Mouse (Mus musculus) hindbrain, embryonic 12.5 days (tissue): ENCODE data around the gene Cdk20. TPM values are rescaled to one million over a fixed set of nuclear protein-coding genes. Genes with fewer than 3 reads are reported as not detected.

Experiments
- ATAC-seq: fragments of 200-750 bp; cut with Nextera tagmentation; 2 replicates; pipeline ENCODE4 v1.8.0; 2017; ENCODE audit warnings: moderate TSS enrichment; ENCODE audit not compliant: low FRiP score
- H3K27ac ChIP-seq: fragments of 300-500 bp; sonication (generic); 2 replicates; pipeline ENCODE4 v1.5.1; 2016; ENCODE audit warnings: mild to moderate bottlenecking
- H3K27me3 ChIP-seq: fragments of 300-500 bp; sonication (generic); 2 replicates; pipeline ENCODE4 v1.6.1; 2016; ENCODE audit warnings: mild to moderate bottlenecking
- H3K36me3 ChIP-seq: fragments of 300-500 bp; sonication (generic); 2 replicates; pipeline ENCODE4 v1.6.1; 2016; ENCODE audit warnings: mild to moderate bottlenecking
- H3K4me1 ChIP-seq: fragments of 300-500 bp; sonication (generic); 2 replicates; pipeline ENCODE4 v1.6.1; 2016
- H3K4me2 ChIP-seq: fragments of 300-500 bp; sonication (generic); replicated peaks from 2 replicates; pipeline ENCODE4 v1.6.1; 2016; ENCODE audit warnings: mild to moderate bottlenecking
- H3K4me3 ChIP-seq: fragments of 300-500 bp; sonication (generic); 2 replicates; pipeline ENCODE4 v1.5.1; 2016; ENCODE audit warnings: mild to moderate bottlenecking
- H3K9ac ChIP-seq: fragments of 300-500 bp; sonication (generic); 2 replicates; pipeline ENCODE4 v1.6.1; 2016; ENCODE audit warnings: mild to moderate bottlenecking, moderate library complexity
- H3K9me3 ChIP-seq: fragments of 300-500 bp; sonication (generic); replicated peaks from 2 replicates; pipeline ENCODE4 v1.6.1; 2016; ENCODE audit warnings: mild to moderate bottlenecking
- WGBS: fragments of 180-500 bp; shearing (Covaris S2); methylation state at CpG from one replicate; pipeline ENCODE4 v1.1.7; 2016; 5-methylcytosine and 5-hydroxymethylcytosine counted together
- polyA plus RNA-seq: library from polyadenylated mRNA; unstranded; fragments of >200 nt; fragmentation: Nextera tagmentation; extraction: Ambion mirVana; gene quantifications from 2 replicates; pipeline ENCODE4 v1.2.1, GENCODE M21; 2016

Cdk20 gene
- polyA plus RNA-seq, 1 experiment from 2014 or later, result 12.7 TPM

GRCm38 (mm10) chr13:64405550-64405949, 26.6 kb upstream of the Cdk20 start:
- Histone ChIP-seq H3K27ac (no peak overlapping the region), H3K36me3 (no peaks in the 10 kb centered on the region)
- 87% methylated on average over 6 of the region's 6 CpGs for WGBS

GRCm38 (mm10) chr13:64407992-64408391, 24.1 kb upstream of the Cdk20 start:
- H3K27ac ChIP-seq, result no peak overlapping the region
- H3K4me2 ChIP-seq, result no peak overlapping the region
- no peaks in the 10 kb centered on the region for H3K36me3 ChIP-seq
- H3K4me3 ChIP-seq, result no peak overlapping the region
- H3K9me3 ChIP-seq, result no peaks in the 10 kb centered on the region
- no peaks in the 10 kb centered on the region for H3K27me3 ChIP-seq
- no peak overlapping the region for H3K9ac ChIP-seq
- 89% methylated on average over 5 of the region's 5 CpGs for WGBS
- no peaks in the 10 kb centered on the region for H3K4me1 ChIP-seq
- no peak for ATAC-seq

More at GRCm38 (mm10) chr13:64405550-64405949, 26.6 kb upstream of the Cdk20 start:
- Histone ChIP-seq H3K9me3 (no peaks in the 10 kb centered on the region), H3K4me1 (no peaks in the 10 kb centered on the region), H3K27me3 (no peaks in the 10 kb centered on the region), H3K4me3 (no peak overlapping the region), H3K9ac (no peak overlapping the region), H3K4me2 (no peak overlapping the region)
- no peak for ATAC-seq

GRCm38 (mm10) chr13:64410604-64411003, 21.5 kb upstream of the Cdk20 start:
- H3K4me1 ChIP-seq, result no peaks in the 10 kb centered on the region
- 0 out of 2 replicates have a peak, but pooled peaks cover 3% of the 10 kb centered on the region for H3K9me3 ChIP-seq
- no peak overlapping the region for H3K4me3 ChIP-seq
- H3K27me3 ChIP-seq, result no peaks in the 10 kb centered on the region
- ATAC-seq, result no peak
- no peak overlapping the region for H3K4me2 ChIP-seq
- H3K27ac ChIP-seq, result no peak overlapping the region
- no peaks in the 10 kb centered on the region for H3K36me3 ChIP-seq
- 83% methylated on average over 5 of the region's 5 CpGs for WGBS
- H3K9ac ChIP-seq, result no peak overlapping the region

DNA sequence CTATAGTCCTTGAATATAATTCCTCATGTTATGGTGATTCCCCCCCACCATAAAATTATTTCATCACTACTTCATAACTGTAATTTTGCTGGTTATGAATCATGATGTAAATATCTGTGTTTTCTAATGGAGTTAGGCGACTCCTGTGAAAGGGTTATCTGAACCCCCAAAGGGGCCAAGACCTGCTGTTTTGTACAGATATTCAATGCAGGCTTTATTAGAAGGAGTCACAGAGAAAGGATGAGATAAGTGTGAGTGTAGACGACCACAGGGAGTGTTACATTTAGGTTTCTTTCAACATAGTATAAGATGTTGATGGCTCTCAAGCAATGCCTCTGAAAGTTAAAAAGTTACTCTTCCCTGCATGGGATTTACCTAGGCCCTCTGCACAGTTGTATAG, 20.8 kb upstream of the Cdk20 start:
- H3K27me3 ChIP-seq, result no peaks in the 10 kb centered on the region
- H3K27ac ChIP-seq, result no peak overlapping the region
- H3K36me3 ChIP-seq, result no peaks in the 10 kb centered on the region
- WGBS, result 85% methylated on average over 2 of the region's 2 CpGs
- no peak overlapping the region for H3K4me2 ChIP-seq
- H3K4me3 ChIP-seq, result no peak overlapping the region
- 0 out of 2 replicates have a peak, but pooled peaks cover 3% of the 10 kb centered on the region for H3K9me3 ChIP-seq
- H3K9ac ChIP-seq, result no peak overlapping the region
- H3K4me1 ChIP-seq, result no peaks in the 10 kb centered on the region
- no peak for ATAC-seq

DNA sequence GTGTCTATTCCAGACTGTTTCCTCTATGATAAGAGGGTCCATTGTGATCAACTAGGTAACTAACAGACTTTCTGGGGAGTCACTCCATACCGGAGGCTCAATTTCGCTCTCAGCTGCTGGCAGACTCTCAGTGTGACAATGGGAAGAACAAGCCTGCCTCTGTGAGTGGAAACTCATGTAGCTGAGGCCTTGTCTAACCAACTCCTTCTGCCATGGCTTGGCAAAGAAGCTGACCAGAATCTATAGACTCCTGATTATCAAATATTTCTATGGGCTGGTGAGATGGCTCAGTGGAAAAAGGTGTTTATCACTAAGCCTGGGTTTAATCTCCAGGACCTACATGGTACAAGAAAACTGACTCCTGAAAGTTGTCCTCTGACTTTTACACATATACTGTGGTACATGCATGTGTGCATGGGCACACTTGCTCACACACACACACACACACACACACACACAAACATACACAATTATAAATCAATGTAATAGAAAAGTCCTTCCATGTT, 19.3 kb upstream of the Cdk20 start:
- Histone ChIP-seq H3K27me3 (no peaks in the 10 kb centered on the region), H3K36me3 (no peaks in the 10 kb centered on the region), H3K9me3 (0 out of 2 replicates have a peak, but pooled peaks cover 3% of the 10 kb centered on the region), H3K4me3 (no peak overlapping the region), H3K4me2 (no peak overlapping the region), H3K4me1 (no peaks in the 10 kb centered on the region), H3K27ac (no peak overlapping the region), H3K9ac (no peak overlapping the region)
- no peak for ATAC-seq
- WGBS, result 91% methylated on average over 2 of the region's 2 CpGs

- Histone ChIP-seq H3K27me3 (no peaks in the 10 kb centered on the region), H3K4me3 (no peak overlapping the region), H3K4me2 (no peak overlapping the region), H3K4me1 (no peaks in the 10 kb centered on the region), H3K9ac (no peak overlapping the region), H3K27ac (no peak overlapping the region), H3K36me3 (no peaks in the 10 kb centered on the region), H3K9me3 (0 out of 2 replicates have a peak, but pooled peaks cover 3% of the 10 kb centered on the region)
- 85% methylated on average over 2 of the region's 2 CpGs for WGBS
- ATAC-seq, result no peak
These were observed 16.5 kb upstream of the Cdk20 start for GRCm38 (mm10) chr13:64415659-64416058.

DNA sequence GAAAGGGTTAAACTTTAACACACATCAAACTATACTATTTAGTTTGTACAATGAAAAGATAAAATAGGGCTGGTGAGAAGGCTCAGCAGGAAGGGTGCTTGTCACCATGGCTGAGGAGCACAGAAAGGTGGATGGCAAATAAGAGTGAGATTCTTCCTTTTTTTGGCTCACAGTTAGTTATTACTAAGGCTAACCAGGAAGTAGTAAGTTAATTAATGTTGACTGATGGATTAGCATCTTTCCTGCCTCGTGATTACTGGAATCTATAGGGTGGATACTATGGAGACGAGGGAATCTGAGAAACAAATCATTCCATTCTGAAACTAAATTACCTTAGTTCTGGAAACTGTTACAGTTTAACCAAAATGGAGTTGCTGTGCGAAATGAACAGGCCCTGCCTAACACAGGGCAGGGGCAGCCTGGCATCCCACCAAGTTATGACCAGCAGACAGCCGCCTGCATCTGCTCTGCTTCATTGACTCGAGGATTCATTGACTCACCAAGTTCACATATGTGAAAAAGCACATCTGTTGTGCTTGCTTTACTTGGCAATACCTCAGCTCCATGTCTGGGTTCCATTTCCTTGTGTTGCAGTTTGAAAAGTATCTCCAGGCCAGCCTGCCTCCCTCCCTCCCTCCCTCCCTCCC, 15.0 kb upstream of the Cdk20 start:
- no peak overlapping the region for H3K9ac ChIP-seq
- no peaks in the 10 kb centered on the region for H3K27me3 ChIP-seq
- ATAC-seq, result no peak
- no peaks in the 10 kb centered on the region for H3K36me3 ChIP-seq
- no peaks in the 10 kb centered on the region for H3K4me1 ChIP-seq
- H3K9me3 ChIP-seq, result 0 out of 2 replicates have a peak, but pooled peaks cover 3% of the 10 kb centered on the region
- H3K27ac ChIP-seq, result no peak overlapping the region
- WGBS, result 60% methylated on average over 5 of the region's 5 CpGs
- no peak overlapping the region for H3K4me3 ChIP-seq
- H3K4me2 ChIP-seq, result no peak overlapping the region

GRCm38 (mm10) chr13:64420847-64421246, 11.3 kb upstream of the Cdk20 start:
- H3K4me3 ChIP-seq, result no peak overlapping the region
- no peaks in the 10 kb centered on the region for H3K9me3 ChIP-seq
- no peaks in the 10 kb centered on the region for H3K27me3 ChIP-seq
- H3K4me1 ChIP-seq, result no peaks in the 10 kb centered on the region
- H3K27ac ChIP-seq, result no peak overlapping the region
- H3K4me2 ChIP-seq, result no peak overlapping the region
- WGBS, result 92% methylated on average over 1 of the region's 1 CpGs
- ATAC-seq, result no peak
- no peak overlapping the region for H3K9ac ChIP-seq
- H3K36me3 ChIP-seq, result no peaks in the 10 kb centered on the region

- no peaks in the 10 kb centered on the region for H3K27me3 ChIP-seq
- no peak overlapping the region for H3K4me3 ChIP-seq
- H3K27ac ChIP-seq, result no peak overlapping the region
- H3K9ac ChIP-seq, result no peak overlapping the region
- ATAC-seq, result no peak
- 74% methylated on average over 3 of the region's 3 CpGs for WGBS
- H3K4me1 ChIP-seq, result no peaks in the 10 kb centered on the region
- no peaks in the 10 kb centered on the region for H3K9me3 ChIP-seq
- H3K4me2 ChIP-seq, result no peak overlapping the region
- no peaks in the 10 kb centered on the region for H3K36me3 ChIP-seq
These were observed 10.7 kb upstream of the Cdk20 start for GRCm38 (mm10) chr13:64421386-64421785.

- no peaks in the 10 kb centered on the region for H3K9me3 ChIP-seq
- no peaks in the 10 kb centered on the region for H3K4me1 ChIP-seq
- H3K27ac ChIP-seq, result no peak overlapping the region
- no peaks in the 10 kb centered on the region for H3K36me3 ChIP-seq
- no peak for ATAC-seq
- 86% methylated on average over 7 of the region's 7 CpGs for WGBS
- H3K9ac ChIP-seq, result no peak overlapping the region
- no peak overlapping the region for H3K4me3 ChIP-seq
- no peak overlapping the region for H3K4me2 ChIP-seq
- H3K27me3 ChIP-seq, result no peaks in the 10 kb centered on the region
These were observed 10.0 kb upstream of the Cdk20 start for GRCm38 (mm10) chr13:64421952-64422606.

GRCm38 (mm10) chr13:64422607-64422957, 9.5 kb upstream of the Cdk20 start:
- 86% methylated on average over 6 of the region's 6 CpGs for WGBS
- ATAC-seq, result no peak

DNA sequence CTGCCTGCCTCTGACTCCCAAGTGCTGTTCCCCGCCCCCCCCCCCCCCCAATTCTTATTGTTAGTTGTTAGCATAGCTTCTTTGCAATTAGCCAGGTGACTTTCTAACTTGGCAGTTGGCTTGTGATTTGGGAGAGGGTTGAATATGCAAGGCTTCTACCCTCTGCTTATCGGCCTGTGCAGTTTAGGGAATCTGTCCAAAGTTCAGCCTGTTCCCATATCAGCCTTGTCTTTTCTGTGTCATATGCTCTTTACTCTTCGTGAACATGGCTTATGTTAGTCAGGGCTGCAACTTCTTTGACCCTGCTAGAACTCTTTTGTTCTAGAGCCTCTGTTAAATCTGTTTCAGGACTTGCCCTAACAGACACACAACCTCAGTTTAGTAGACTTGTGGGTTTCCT, 7.8 kb upstream of the Cdk20 start:
- 85% methylated on average over 2 of the region's 3 CpGs for WGBS
- Histone ChIP-seq H3K36me3 (no peaks in the 10 kb centered on the region), H3K4me3 (no peak overlapping the region), H3K9me3 (no peaks in the 10 kb centered on the region), H3K9ac (no peak overlapping the region), H3K27me3 (no peaks in the 10 kb centered on the region), H3K27ac (no peak overlapping the region), H3K4me1 (no peaks in the 10 kb centered on the region), H3K4me2 (no peak overlapping the region)
- ATAC-seq, result no peak

More at GRCm38 (mm10) chr13:64422607-64422957, 9.5 kb upstream of the Cdk20 start:
- H3K9ac ChIP-seq, result no peak overlapping the region
- H3K9me3 ChIP-seq, result no peaks in the 10 kb centered on the region
- H3K4me3 ChIP-seq, result no peak overlapping the region
- no peaks in the 10 kb centered on the region for H3K27me3 ChIP-seq
- H3K27ac ChIP-seq, result no peak overlapping the region
- no peaks in the 10 kb centered on the region for H3K36me3 ChIP-seq
- no peak overlapping the region for H3K4me2 ChIP-seq
- H3K4me1 ChIP-seq, result no peaks in the 10 kb centered on the region

DNA sequence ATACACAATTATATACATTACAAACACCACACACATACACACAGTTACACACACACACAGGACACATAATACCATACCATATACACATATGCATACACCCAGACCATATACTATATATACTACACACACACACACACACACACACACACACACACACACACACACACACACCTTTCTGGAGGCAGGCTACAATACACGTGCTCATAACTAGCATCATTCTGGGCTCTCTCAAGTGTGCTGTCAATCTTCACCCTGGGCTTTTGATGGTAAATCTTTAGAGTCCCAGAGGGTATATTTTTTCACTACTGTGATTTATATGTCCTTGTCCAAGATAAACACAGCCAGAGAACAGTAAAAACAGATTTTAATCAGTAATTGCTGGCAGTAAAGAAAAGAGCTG, 6.8 kb upstream of the Cdk20 start:
- H3K4me1 ChIP-seq, result no peaks in the 10 kb centered on the region
- H3K4me3 ChIP-seq, result no peak overlapping the region
- 73% methylated on average over 1 of the region's 1 CpGs for WGBS
- H3K36me3 ChIP-seq, result no peaks in the 10 kb centered on the region
- no peaks in the 10 kb centered on the region for H3K27me3 ChIP-seq
- H3K27ac ChIP-seq, result no peak overlapping the region
- H3K4me2 ChIP-seq, result no peak overlapping the region
- H3K9ac ChIP-seq, result no peak overlapping the region
- ATAC-seq, result no peak
- H3K9me3 ChIP-seq, result no peaks in the 10 kb centered on the region
